Mouse (Mus musculus) c-Kit-positive CD71-negative TER-119-negative erythroid progenitor cells, embryonic 14.5 days (primary cell): Measurements from ENCODE around the gene Fbh1.

Experiments used
- DNase-seq: peaks from one replicate; pipeline ENCODE4 v3.0.0-alpha.2; 2013; ENCODE audit warnings: low read depth

Fbh1 gene

DNA sequence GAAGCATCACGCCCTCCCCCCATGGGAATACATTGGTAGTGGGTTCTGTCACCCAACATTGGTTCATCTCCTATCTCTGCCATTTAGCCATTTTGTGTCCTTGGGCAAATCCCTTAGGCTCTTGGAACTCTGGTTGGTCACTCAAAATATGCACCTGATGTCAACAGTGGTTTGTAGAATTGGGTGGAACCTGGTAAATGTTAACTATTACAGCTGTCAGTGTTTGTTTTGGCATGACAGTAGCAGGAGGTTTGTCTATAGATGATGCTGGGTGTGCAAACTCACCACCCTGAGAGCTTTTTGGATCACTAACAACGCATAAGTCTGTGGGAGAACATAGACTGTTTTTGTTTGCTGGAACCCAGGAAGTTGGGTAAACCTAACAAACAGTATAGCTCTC lies 58.8 kb downstream of the Fbh1 start:
- no peak for DNase-seq

- DNase-seq = no peak
Measured at GRCm38 (mm10) chr2:11714535-11714934, 62.8 kb downstream of the Fbh1 start.

DNA sequence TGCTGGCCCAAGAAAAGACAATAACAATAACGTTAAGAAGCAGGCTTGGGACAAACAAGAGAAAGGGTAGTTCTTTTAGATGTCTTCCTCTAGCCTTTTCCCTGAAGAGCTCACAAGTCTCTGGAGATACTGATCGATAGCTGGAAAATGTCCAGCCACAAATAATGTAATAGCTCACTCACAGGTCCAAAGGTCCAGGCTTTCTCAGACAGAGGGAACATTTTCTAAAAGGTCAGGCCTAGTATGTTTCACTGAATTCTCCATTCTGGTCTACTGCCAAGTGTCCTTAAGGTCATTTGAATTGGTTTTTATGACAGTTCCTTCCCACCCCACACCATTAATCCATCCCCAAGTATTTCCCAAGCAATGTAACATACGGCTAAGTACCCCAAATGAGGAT lies 64.4 kb downstream of the Fbh1 start:
- DNase-seq = no peak

GRCm38 (mm10) chr2:11712483-11712990 lies 64.8 kb downstream of the Fbh1 start:
- DNase-seq = no peak

- DNase-seq = peak; percentile 36
Measured at GRCm38 (mm10) chr2:11710101-11710500, 67.3 kb downstream of the Fbh1 start.

GRCm38 (mm10) chr2:11708538-11708937 lies 68.8 kb downstream of the Fbh1 start:
- DNase-seq = no peak

- DNase-seq = no peak
Measured at GRCm38 (mm10) chr2:11706746-11707065, 70.7 kb downstream of the Fbh1 start.

- no peak for DNase-seq
Measured at GRCm38 (mm10) chr2:11706030-11706745, 71.2 kb downstream of the Fbh1 start.

GRCm38 (mm10) chr2:11705201-11706025 lies 72.0 kb downstream of the Fbh1 start, which contains the start of gene Il15ra:
Gene Il15ra (plus strand): TSS chr2:11705290.
- peak; percentile 32 for DNase-seq

GRCm38 (mm10) chr2:11699905-11700304 lies 77.5 kb downstream of the Fbh1 start:
- DNase-seq = no peak

DNA sequence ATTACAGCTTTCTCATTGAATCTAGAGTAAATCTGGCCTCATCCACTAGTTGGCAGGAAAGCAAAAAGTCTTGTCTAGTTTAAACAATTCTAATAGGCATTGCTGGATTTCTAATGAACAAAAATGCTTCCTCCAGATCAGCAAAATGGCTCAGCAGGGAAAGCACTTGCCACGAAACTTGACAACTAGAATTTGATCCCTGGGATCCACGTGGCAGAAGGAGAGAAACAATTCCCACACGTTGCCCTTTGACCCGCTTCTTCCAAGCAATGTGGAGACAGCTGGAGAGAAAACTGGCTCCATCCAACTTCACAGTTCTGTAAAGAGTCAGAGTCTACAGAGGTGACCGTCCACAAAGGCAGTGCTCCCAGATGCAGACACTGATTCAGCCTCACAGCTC lies 78.4 kb downstream of the Fbh1 start:
- DNase-seq = no peak

GRCm38 (mm10) chr2:11695867-11696266 lies 81.5 kb downstream of the Fbh1 start:
- DNase-seq = no peak

GRCm38 (mm10) chr2:11694104-11694503 lies 83.3 kb downstream of the Fbh1 start:
- DNase-seq = no peak

GRCm38 (mm10) chr2:11693352-11693751 lies 84.0 kb downstream of the Fbh1 start:
- DNase-seq = no peak
